Mouse (Mus musculus): Measurements from ENCODE around the gene Alg13.

- no peak for TF ChIP-seq EP300 (optimal IDR thresholded peaks at IDR 0.05)
- peak; percentile 80 for TF ChIP-seq CTCF (IDR thresholded peaks at IDR 0.05; ENCODE audit: low read depth)
Observed at GRCm38 (mm10) chrX:144301476-144301875, 16.1 kb upstream of the Alg13 start.

Data from stomach, postnatal 0 days (tissue).